Mouse (Mus musculus) neural tube, embryonic 11.5 days (tissue): Measurements from ENCODE around the gene Rasgrp2. TPM values are rescaled to one million over a fixed set of nuclear protein-coding genes. Genes with fewer than 3 reads are reported as not detected.
A peak's percentile ranks its signal among the peaks of the same experiment; 100 is the strongest.

ENCODE experiments used
- ATAC-seq: fragments of 200-750 bp; cut with Nextera tagmentation; 2 replicates; pipeline ENCODE4 v1.8.0; 2017; ENCODE audit warnings: moderate number of reproducible peaks, mild to moderate bottlenecking, moderate TSS enrichment, moderate library complexity; ENCODE audit not compliant: insufficient read depth, low FRiP score, low TSS enrichment
- DNase-seq: peaks from one replicate; pipeline ENCODE4 v3.0.0-alpha.2; 2015; ENCODE audit warnings: low spot score
- H3K27ac ChIP-seq: fragments of 300-500 bp; sonication (generic); 2 replicates; pipeline ENCODE4 v1.5.1; 2014; ENCODE audit warnings: low read depth, mild to moderate bottlenecking, low read length
- H3K27me3 ChIP-seq: fragments of 300-500 bp; sonication (generic); 2 replicates; pipeline ENCODE4 v1.6.1; 2014; ENCODE audit warnings: mild to moderate bottlenecking, low read length, mixed read lengths; ENCODE audit not compliant: control insufficient read depth, insufficient read depth
- H3K36me3 ChIP-seq: fragments of 300-500 bp; sonication (generic); 2 replicates; pipeline ENCODE4 v1.6.1; 2014; ENCODE audit warnings: mild to moderate bottlenecking, low read length, moderate library complexity, mixed read lengths; ENCODE audit not compliant: control insufficient read depth, insufficient read depth
- H3K4me1 ChIP-seq: fragments of 300-500 bp; sonication (generic); 2 replicates; pipeline ENCODE4 v1.6.1; 2014; ENCODE audit warnings: low read length, mixed read lengths; ENCODE audit not compliant: control insufficient read depth, insufficient read depth
- H3K4me2 ChIP-seq: fragments of 300-500 bp; sonication (generic); 2 replicates; pipeline ENCODE4 v1.6.1; 2014; ENCODE audit warnings: low read depth, mild to moderate bottlenecking, moderate library complexity
- H3K4me3 ChIP-seq: fragments of 300-500 bp; sonication (generic); 2 replicates; pipeline ENCODE4 v1.5.1; 2014; ENCODE audit warnings: low read depth, low read length
- H3K9ac ChIP-seq: fragments of 300-500 bp; sonication (generic); 2 replicates; pipeline ENCODE4 v1.6.1; 2014; ENCODE audit warnings: mild to moderate bottlenecking, low read length
- H3K9me3 ChIP-seq: fragments of 300-500 bp; sonication (generic); 2 replicates; pipeline ENCODE4 v1.6.1; 2016; ENCODE audit warnings: low read length; ENCODE audit not compliant: control insufficient read depth
- WGBS: fragments of 180-500 bp; shearing (Covaris S2); extraction: QIAGEN DNeasy Blood & Tissue Kit; methylation state at CpG from one replicate; pipeline ENCODE4 v1.1.7; 2014; 5-methylcytosine and 5-hydroxymethylcytosine counted together
- polyA plus RNA-seq: library from polyadenylated mRNA; unstranded; fragments of >200 nt; fragmentation: Nextera tagmentation; extraction: Ambion mirVana; gene quantifications from 2 replicates; pipeline ENCODE4 v1.2.1, GENCODE M21; 2014

Rasgrp2 gene
- polyA plus RNA-seq, 1 experiment from 2014 or later: 17.6 TPM

GRCm38 (mm10) chr19:6377327-6378040, 21.7 kb upstream of the Rasgrp2 start:
- no peak overlapping the region for H3K4me3 ChIP-seq
- no peaks in the 10 kb centered on the region for H3K4me1 ChIP-seq
- H3K27me3 ChIP-seq: no peaks in the 10 kb centered on the region
- WGBS: 48% methylated on average over 11 of the region's 11 CpGs
- peaks cover 41% of the 10 kb centered on the region for H3K36me3 ChIP-seq
- H3K9ac ChIP-seq: no peak overlapping the region
- no peaks in the 10 kb centered on the region for H3K9me3 ChIP-seq
- H3K4me2 ChIP-seq: no peak overlapping the region
- ATAC-seq: no peak
- DNase-seq: no peak
- H3K27ac ChIP-seq: peak overlapping the region; percentile 44; the same call in 1 of the 2 replicates

GRCm38 (mm10) chr19:6380411-6381166, 18.6 kb upstream of the Rasgrp2 start:
- no peak for DNase-seq
- WGBS: 91% methylated on average over 9 of the region's 9 CpGs
- Histone ChIP-seq H3K9me3 (no peaks in the 10 kb centered on the region), H3K9ac (no peak overlapping the region), H3K27me3 (no peaks in the 10 kb centered on the region), H3K4me2 (no peak overlapping the region), H3K4me3 (no peak overlapping the region), H3K4me1 (0 out of 2 replicates have a peak, but pooled peaks cover 4% of the 10 kb centered on the region), H3K36me3 (peaks cover 16% of the 10 kb centered on the region), H3K27ac (no peak overlapping the region)
- no peak for ATAC-seq

- Histone ChIP-seq H3K4me3 (no peak overlapping the region), H3K9ac (no peak overlapping the region), H3K27me3 (no peaks in the 10 kb centered on the region), H3K36me3 (peaks cover 9% of the 10 kb centered on the region), H3K27ac (no peak overlapping the region), H3K4me1 (0 out of 2 replicates have a peak, but pooled peaks cover 4% of the 10 kb centered on the region), H3K4me2 (no peak overlapping the region), H3K9me3 (no peaks in the 10 kb centered on the region)
- no peak for ATAC-seq
- no peak for DNase-seq
- 97% methylated on average over 5 of the region's 5 CpGs for WGBS
Observed at GRCm38 (mm10) chr19:6381238-6381637, 17.9 kb upstream of the Rasgrp2 start.

GRCm38 (mm10) chr19:6382323-6382924, 16.7 kb upstream of the Rasgrp2 start:
- Histone ChIP-seq H3K4me1 (0 out of 2 replicates have a peak, but pooled peaks cover 4% of the 10 kb centered on the region), H3K27me3 (no peaks in the 10 kb centered on the region), H3K36me3 (peaks cover 5% of the 10 kb centered on the region; the same call in 1 of the 2 replicates), H3K9me3 (no peaks in the 10 kb centered on the region), H3K4me2 (no peak overlapping the region), H3K4me3 (no peak overlapping the region), H3K27ac (no peak overlapping the region), H3K9ac (no peak overlapping the region)
- ATAC-seq: no peak
- 81% methylated on average over 4 of the region's 4 CpGs for WGBS
- no peak for DNase-seq

- Histone ChIP-seq H3K9ac (no peak overlapping the region; the same call in 1 of the 2 replicates), H3K4me1 (0 out of 2 replicates have a peak, but pooled peaks cover 4% of the 10 kb centered on the region), H3K27ac (no peak overlapping the region), H3K36me3 (0 out of 2 replicates have a peak, but pooled peaks cover 2% of the 10 kb centered on the region), H3K9me3 (no peaks in the 10 kb centered on the region), H3K4me3 (no peak overlapping the region), H3K27me3 (no peaks in the 10 kb centered on the region), H3K4me2 (no peak overlapping the region)
- 52% methylated on average over 5 of the region's 5 CpGs for WGBS
- no peak for DNase-seq
- ATAC-seq: no peak
Observed at GRCm38 (mm10) chr19:6383470-6383869, 15.7 kb upstream of the Rasgrp2 start.

- H3K9me3 ChIP-seq: no peaks in the 10 kb centered on the region
- H3K4me3 ChIP-seq: no peak within 1 kb of the TSS
- ATAC-seq (no peak), DNase-seq (no peak)
- H3K4me2 ChIP-seq: no peak within 1 kb of the TSS
- no peak within 1 kb of the TSS; the same call in 1 of the 2 replicates for H3K9ac ChIP-seq
- H3K27ac ChIP-seq: no peak within 1 kb of the TSS
- 27% methylated on average over 7 of the region's 7 CpGs for WGBS
- H3K4me1 ChIP-seq: 0 out of 2 replicates have a peak, but pooled peaks cover 4% of the 10 kb centered on the region
- no peaks in the 10 kb centered on the region for H3K27me3 ChIP-seq
- H3K36me3 ChIP-seq: no peaks in the 10 kb centered on the region
Observed at GRCm38 (mm10) chr19:6384128-6384527, 15.0 kb upstream of the Rasgrp2 start, which contains the start of gene Pygm. Gene Pygm, plus strand, starts transcription at chr19:6384399.

- no peak for ATAC-seq
- DNase-seq: no peak
Observed at GRCm38 (mm10) chr19:6384954-6385353, 14.2 kb upstream of the Rasgrp2 start.

GRCm38 (mm10) chr19:6385419-6385818, 13.7 kb upstream of the Rasgrp2 start:
- H3K9ac ChIP-seq: no peak overlapping the region
- H3K4me2 ChIP-seq: no peak overlapping the region
- H3K4me3 ChIP-seq: no peak overlapping the region
- no peaks in the 10 kb centered on the region for H3K36me3 ChIP-seq
- no peaks in the 10 kb centered on the region for H3K9me3 ChIP-seq
- H3K27me3 ChIP-seq: no peaks in the 10 kb centered on the region
- DNase-seq (no peak), ATAC-seq (no peak)
- 77% methylated on average over 5 of the region's 5 CpGs for WGBS
- H3K27ac ChIP-seq: no peak overlapping the region
- 0 out of 2 replicates have a peak, but pooled peaks cover 7% of the 10 kb centered on the region for H3K4me1 ChIP-seq

More at GRCm38 (mm10) chr19:6384954-6385353, 14.2 kb upstream of the Rasgrp2 start:
- Histone ChIP-seq H3K27me3 (no peaks in the 10 kb centered on the region), H3K9ac (no peak overlapping the region), H3K27ac (no peak overlapping the region), H3K4me3 (no peak overlapping the region), H3K36me3 (no peaks in the 10 kb centered on the region), H3K9me3 (no peaks in the 10 kb centered on the region), H3K4me1 (0 out of 2 replicates have a peak, but pooled peaks cover 7% of the 10 kb centered on the region), H3K4me2 (no peak overlapping the region)
- 78% methylated on average over 11 of the region's 11 CpGs for WGBS
